Mouse (Mus musculus): ENCODE data around the gene Pawr. TPM values are rescaled to one million over a fixed set of nuclear protein-coding genes. Genes with fewer than 3 reads are reported as not detected.

The Pawr gene
- total RNA-seq (2023): not detected

GRCm38 (mm10) chr10:108331784-108332561 is at the start of gene Pawr:
TSS of gene Pawr (plus strand) at chr10:108332121.

Other genes starting within 250 kb of the Pawr start
- gene Ppp1r12a, start 169.9 kb upstream of the Pawr start, total RNA-seq (2023): 173 TPM

All from CD8-positive naive resting alpha-beta T cell, adult 57 days (primary cell).